In genomic region chr12:86795838-86796232, GRCm38 (mm10) we compare ENCODE assay signal across 8 mouse cellular contexts.
DNase-seq lines count a peak whose midpoint lies in the region; ATAC-seq and TF ChIP-seq lines count a peak whose summit lies in the region.

No protein-coding gene starts in this region.

- no peaks in the 10 kb centered on the region for H3K9me3 ChIP-seq in forebrain, postnatal 0 days (ENCODE audit: low read length)
- no peaks in the 10 kb centered on the region for H3K9me3 ChIP-seq in hindbrain, embryonic 11.5 days (ENCODE audit: control insufficient read depth, low read length)

- no peak overlapping the region for H3K9ac ChIP-seq in forebrain, postnatal 0 days
- H3K9ac ChIP-seq in hindbrain, embryonic 11.5 days (ENCODE audit: low read depth, low read length), result no peak overlapping the region

- ATAC-seq in forebrain, postnatal 0 days, result peak; percentile 66
- peak; percentile 55; the same call in 1 of the 2 replicates for ATAC-seq in hindbrain, embryonic 11.5 days (ENCODE audit: low FRiP score)

- H3K36me3 ChIP-seq in forebrain, postnatal 0 days (ENCODE audit: insufficient read depth), result no peaks in the 10 kb centered on the region
- H3K36me3 ChIP-seq in hindbrain, embryonic 11.5 days (ENCODE audit: control insufficient read depth, insufficient read depth, low read length), result no peaks in the 10 kb centered on the region

- peak; percentile 100 for TF ChIP-seq CTCF in forebrain, postnatal 0 days (IDR thresholded peaks at IDR 0.05; ENCODE audit: low read depth)

- DNase-seq in MN1 (ENCODE audit: low spot score), result peak; percentile 87
- peak; percentile 84 for DNase-seq in cerebellum, adult 11-12 months
- DNase-seq in forebrain, postnatal 0 days, result peak; percentile 97
- peak; percentile 96 for DNase-seq in hindbrain, embryonic 11.5 days (ENCODE audit: low spot score)
- DNase-seq in layer of hippocampus, postnatal 14 days (ENCODE audit: low spot score in 2 of 2), result peak; percentile 88 to 94
- peak; percentile 89 for DNase-seq in lung, postnatal 36 days
- DNase-seq in retina, postnatal 7 days (ENCODE audit: low read depth, low spot score), result peak; percentile 94
- DNase-seq in urinary bladder, postnatal 25 days (ENCODE audit: low spot score), result peak; percentile 82

- peaks cover 17% of the 10 kb centered on the region for H3K4me1 ChIP-seq in forebrain, postnatal 0 days (ENCODE audit: insufficient read depth)
- H3K4me1 ChIP-seq in hindbrain, embryonic 11.5 days (replicated peaks; ENCODE audit: control insufficient read depth, insufficient read depth, low read length), result no peaks in the 10 kb centered on the region; the same call in 1 of the 2 replicates

- no peak overlapping the region for H3K4me2 ChIP-seq in forebrain, postnatal 0 days (ENCODE audit: low read depth)
- no peak overlapping the region for H3K4me2 ChIP-seq in hindbrain, embryonic 11.5 days (replicated peaks; ENCODE audit: low read depth, low read length)

- H3K27ac ChIP-seq in forebrain, postnatal 0 days (ENCODE audit: low read depth, low read length), result 0 out of 2 replicates have a peak overlapping the region, but pooled peaks have one; percentile 23
- no peak overlapping the region for H3K27ac ChIP-seq in hindbrain, embryonic 11.5 days (ENCODE audit: low read depth, low read length)

- no peaks in the 10 kb centered on the region for H3K27me3 ChIP-seq in forebrain, postnatal 0 days (ENCODE audit: insufficient read depth, low read length)
- no peaks in the 10 kb centered on the region for H3K27me3 ChIP-seq in hindbrain, embryonic 11.5 days (ENCODE audit: control insufficient read depth, insufficient read depth, low read length)

- no peak overlapping the region for H3K4me3 ChIP-seq in forebrain, postnatal 0 days (ENCODE audit: low read depth, low read length)
- no peak overlapping the region for H3K4me3 ChIP-seq in hindbrain, embryonic 11.5 days (ENCODE audit: low read depth, low read length)

- 1% methylated on average over 4 of the region's 4 CpGs for WGBS in forebrain, postnatal 0 days
- WGBS in hindbrain, embryonic 11.5 days, result 3% methylated on average over 4 of the region's 4 CpGs
